Mouse (Mus musculus) thymus, adult 18-20 months (tissue): ENCODE data around the gene C1qtnf3.

Source experiments
- DNase-seq, 2 experiments: peaks; one replicate each; pipeline ENCODE4 v3.0.0; 2022; ENCODE audit warnings: mixed read lengths in 2 of 2

C1qtnf3 gene

GRCm38 (mm10) chr15:10951951-10952759, at the start of gene C1qtnf3:
Gene C1qtnf3 (plus strand): TSS chr15:10952332.
- DNase-seq, result no peak

- no peak for DNase-seq
Observed at GRCm38 (mm10) chr15:10902360-10902759, 49.8 kb upstream of the C1qtnf3 start.

GRCm38 (mm10) chr15:10916611-10917311, 35.4 kb upstream of the C1qtnf3 start:
- no peak for DNase-seq

- DNase-seq, result no peak
Observed at GRCm38 (mm10) chr15:10917312-10917660, 34.8 kb upstream of the C1qtnf3 start.

- DNase-seq, result no peak
Observed at GRCm38 (mm10) chr15:10920212-10920611, 31.9 kb upstream of the C1qtnf3 start.

- DNase-seq, result no peak
Observed at GRCm38 (mm10) chr15:10921064-10921463, 31.1 kb upstream of the C1qtnf3 start.

- DNase-seq, result no peak
Observed at GRCm38 (mm10) chr15:10922061-10922460, 30.1 kb upstream of the C1qtnf3 start.

GRCm38 (mm10) chr15:10922570-10922969, 29.6 kb upstream of the C1qtnf3 start:
- DNase-seq, result no peak

- DNase-seq, result no peak
Observed at GRCm38 (mm10) chr15:10923076-10923995, 28.8 kb upstream of the C1qtnf3 start.

GRCm38 (mm10) chr15:10927325-10927724, 24.8 kb upstream of the C1qtnf3 start:
- DNase-seq, result no peak

GRCm38 (mm10) chr15:10928633-10929270, 23.4 kb upstream of the C1qtnf3 start:
- no peak for DNase-seq

- DNase-seq, result no peak
Observed at GRCm38 (mm10) chr15:10933930-10934329, 18.2 kb upstream of the C1qtnf3 start.

- no peak for DNase-seq
Observed at GRCm38 (mm10) chr15:10940148-10941108, 11.7 kb upstream of the C1qtnf3 start.

- DNase-seq, result no peak
Observed at GRCm38 (mm10) chr15:10941901-10942300, 10.2 kb upstream of the C1qtnf3 start.

GRCm38 (mm10) chr15:10947852-10948251, 4.3 kb upstream of the C1qtnf3 start:
- DNase-seq, result no peak

- DNase-seq, result no peak
Observed at GRCm38 (mm10) chr15:10952760-10953305, 701 bp downstream of the C1qtnf3 start.

GRCm38 (mm10) chr15:10953465-10953864, 1.3 kb downstream of the C1qtnf3 start:
- DNase-seq, result no peak

GRCm38 (mm10) chr15:10954381-10955016, 2.4 kb downstream of the C1qtnf3 start:
- no peak for DNase-seq

- no peak for DNase-seq
Observed at GRCm38 (mm10) chr15:10955156-10955555, 3.0 kb downstream of the C1qtnf3 start.

GRCm38 (mm10) chr15:10956706-10957105, 4.6 kb downstream of the C1qtnf3 start:
- DNase-seq, result no peak
